Mouse (Mus musculus): ENCODE results near the gene G430095P16Rik. TPM values are rescaled to one million over a fixed set of nuclear protein-coding genes. Genes with fewer than 3 reads are reported as not detected.

Gene G430095P16Rik
- polyA plus RNA-seq (2017; shearing (Covaris generic)) = 23.0 TPM

GRCm38 (mm10) chr8:84722850-84723570, at the start of gene G430095P16Rik:
Gene G430095P16Rik (plus strand): TSS chr8:84723007.

GRCm38 (mm10) chr8:84686191-84687002, 36.4 kb upstream of the G430095P16Rik start, which contains the start of gene Trmt1:
Gene Trmt1 (plus strand): TSS chr8:84686307.

GRCm38 (mm10) chr8:84687705-84688100, 35.1 kb upstream of the G430095P16Rik start, which contains the start of gene Nacc1:
Gene Nacc1 (minus strand): TSS chr8:84687862.

GRCm38 (mm10) chr8:84700941-84701911, 21.6 kb upstream of the G430095P16Rik start, which contains the start of gene Lyl1:
Gene Lyl1 (plus strand): TSS chr8:84701457.

Other genes with a start within 250 kb of the G430095P16Rik start
- 142 TPM for gene Ier2, start 60.2 kb upstream of the G430095P16Rik start, polyA plus RNA-seq (2017; shearing (Covaris generic))
- 62.5 TPM for gene Trmt1, start 36.7 kb upstream of the G430095P16Rik start, polyA plus RNA-seq (2017; shearing (Covaris generic))
- gene Nacc1, start 35.1 kb upstream of the G430095P16Rik start, polyA plus RNA-seq (2017; shearing (Covaris generic)) = 4.2 TPM
- gene Lyl1, start 21.6 kb upstream of the G430095P16Rik start, polyA plus RNA-seq (2017; shearing (Covaris generic)) = 0.60 TPM
- gene Nfix, start 77.3 kb downstream of the G430095P16Rik start, polyA plus RNA-seq (2017; shearing (Covaris generic)) = 3.0 TPM
- 6.8 TPM for gene Dand5, start 99.8 kb downstream of the G430095P16Rik start, polyA plus RNA-seq (2017; shearing (Covaris generic))
- 27.8 TPM for gene Gadd45gip1, start 108.5 kb downstream of the G430095P16Rik start, polyA plus RNA-seq (2017; shearing (Covaris generic))
- gene Rad23a, start 117.7 kb downstream of the G430095P16Rik start, polyA plus RNA-seq (2017; shearing (Covaris generic)) = 189 TPM
- gene Calr, start 123.9 kb downstream of the G430095P16Rik start, polyA plus RNA-seq (2017; shearing (Covaris generic)) = 587 TPM
- gene Farsa, start 134.0 kb downstream of the G430095P16Rik start, polyA plus RNA-seq (2017; shearing (Covaris generic)) = 97.7 TPM
- gene Syce2, start 149.1 kb downstream of the G430095P16Rik start, polyA plus RNA-seq (2017; shearing (Covaris generic)) = 7.7 TPM
- 39.4 TPM for gene Gcdh, start 170.9 kb downstream of the G430095P16Rik start, polyA plus RNA-seq (2017; shearing (Covaris generic))
- 1.1 TPM for gene Klf1, start 178.9 kb downstream of the G430095P16Rik start, polyA plus RNA-seq (2017; shearing (Covaris generic))
- gene Dnase2a, start 185.6 kb downstream of the G430095P16Rik start, polyA plus RNA-seq (2017; shearing (Covaris generic)) = 18.9 TPM
- 1.1 TPM for gene Mast1, start 214.4 kb downstream of the G430095P16Rik start, polyA plus RNA-seq (2017; shearing (Covaris generic))
- 0.31 TPM for gene Rtbdn, start 224.0 kb downstream of the G430095P16Rik start, polyA plus RNA-seq (2017; shearing (Covaris generic))
- not detected for gene Gm49661, start 246.4 kb downstream of the G430095P16Rik start, polyA plus RNA-seq (2017; shearing (Covaris generic))
- 266 TPM for gene Prdx2, start 246.6 kb downstream of the G430095P16Rik start, polyA plus RNA-seq (2017; shearing (Covaris generic))
- 105 TPM for gene Rnaseh2a, start 246.8 kb downstream of the G430095P16Rik start, polyA plus RNA-seq (2017; shearing (Covaris generic))

Data from activated CD4-positive, CD25-positive, alpha-beta regulatory T cell, adult 9 weeks (primary cell).